10 mouse cellular contexts compared by ENCODE assay signal in genomic region chr8:125513935-125514334, GRCm38 (mm10). TPM values are rescaled to one million over a fixed set of nuclear protein-coding genes. Genes with fewer than 3 reads are reported as not detected.
A peak's percentile ranks its signal among the peaks of the same experiment; 100 is the strongest.
DNase-seq lines count a peak whose midpoint lies in the region; ATAC-seq and TF ChIP-seq lines count a peak whose summit lies in the region.
"Had no signal": no experiment of that assay in that cellular context is flagged by ENCODE, and none has a peak within 500 bp of the region (broad histone marks: within the 10 kb centered on the region; RNA-seq: fewer than 3 reads in every experiment).

No protein-coding gene starts in this region.

- H3K27ac ChIP-seq in gastrocnemius, adult 2 months = peak overlapping the region; percentile 73
- peak overlapping the region; percentile 34 for H3K27ac ChIP-seq in embryonic facial prominence, embryonic 13.5 days
- H3K27ac ChIP-seq in midbrain, embryonic 10.5 days (replicated peaks) = peak overlapping the region; percentile 77

- intact Hi-C loops in gastrocnemius, adult 2 months (cut with DNase I) = no loop called here

- WGBS in embryonic facial prominence, embryonic 13.5 days = 28% methylated on average over 5 of the region's 5 CpGs
- WGBS in midbrain, embryonic 10.5 days = 22% methylated on average over 5 of the region's 5 CpGs

- no peaks in the 10 kb centered on the region for H3K36me3 ChIP-seq in embryonic facial prominence, embryonic 13.5 days
- H3K36me3 ChIP-seq in midbrain, embryonic 10.5 days = no peaks in the 10 kb centered on the region

- no peak overlapping the region for H3K9ac ChIP-seq in embryonic facial prominence, embryonic 13.5 days

- no peaks in the 10 kb centered on the region for H3K9me3 ChIP-seq in embryonic facial prominence, embryonic 13.5 days
- no peaks in the 10 kb centered on the region for H3K9me3 ChIP-seq in midbrain, embryonic 10.5 days (replicated peaks)

- no peak for TF ChIP-seq CTCF in gastrocnemius, adult 2 months (IDR thresholded peaks at IDR 0.05)

- H3K4me1 ChIP-seq in embryonic facial prominence, embryonic 13.5 days = peaks cover 55% of the 10 kb centered on the region
- peaks cover 87% of the 10 kb centered on the region for H3K4me1 ChIP-seq in midbrain, embryonic 10.5 days

- peaks cover 8% of the 10 kb centered on the region; the same call in 1 of the 2 replicates for H3K27me3 ChIP-seq in embryonic facial prominence, embryonic 13.5 days
- no peaks in the 10 kb centered on the region for H3K27me3 ChIP-seq in midbrain, embryonic 10.5 days (ENCODE audit: low read depth, poor library complexity, severe bottlenecking)

- no peak for DNase-seq in gastrocnemius, adult 2 months
- no peak for DNase-seq in gastrocnemius, postnatal 4 days (ENCODE audit: low spot score in 2 of 2)
- peak; percentile 48 for DNase-seq in heart, postnatal 4 days
- peak; percentile 40 for DNase-seq in midbrain, embryonic 10.5 days (ENCODE audit: low spot score)
- no peak for DNase-seq in spleen, postnatal 4 days (ENCODE audit: low spot score in 2 of 2)
- DNase-seq in ovary, postnatal 10 days (ENCODE audit: low spot score) = no peak
- no peak for DNase-seq in adrenal gland, postnatal 4 days (ENCODE audit: low spot score in 2 of 2)
- DNase-seq: cerebellum, adult 8-10 months; left cerebral cortex, postnatal 4 days had no signal

- no peak overlapping the region for H3K4me3 ChIP-seq in gastrocnemius, adult 2 months
- H3K4me3 ChIP-seq in embryonic facial prominence, embryonic 13.5 days = no peak overlapping the region
- H3K4me3 ChIP-seq in midbrain, embryonic 10.5 days = no peak overlapping the region

- H3K4me2 ChIP-seq in embryonic facial prominence, embryonic 13.5 days = no peak overlapping the region

- ATAC-seq in embryonic facial prominence, embryonic 13.5 days (ENCODE audit: insufficient number of reproducible peaks, insufficient read depth, low FRiP score, low TSS enrichment, low read depth) = no peak

RNA-seq across cellular contexts. Expression of gene Sipa1l2, which starts 55.7 kb away (rescaled TPM):
- 10 to 100 TPM in 1 of 2 experiments, 1 to 10 TPM in 1; 4.5 to 10.8 TPM for total RNA-seq in gastrocnemius, adult 2 months (2021)
- total RNA-seq in gastrocnemius, postnatal 4 days (2021) = 10 to 100 TPM; 24.2 to 27.5 TPM
- polyA plus RNA-seq in embryonic facial prominence, embryonic 13.5 days (2015; fragmentation: Nextera tagmentation; extraction: Ambion mirVana) = 17.9 and 18.0 TPM in 2 replicates
- 10 to 100 TPM; 70.1 to 72.6 TPM for total RNA-seq in heart, postnatal 4 days (2021)
- 14.8 and 21.9 TPM in 2 replicates for polyA plus RNA-seq in midbrain, embryonic 10.5 days (2016; fragmentation: Nextera tagmentation; extraction: Ambion mirVana)
- 10 to 100 TPM; 47.6 to 52.7 TPM for total RNA-seq in adrenal gland, postnatal 4 days (2021)

Comparison
In these comparisons a context has a peak if more than half of its experiments do, and no peak if none do; other contexts are left out.
1. DNase-seq: peak in heart, postnatal 4 days (single experiment) and midbrain, embryonic 10.5 days (single experiment); none in gastrocnemius, adult 2 months (single experiment), gastrocnemius, postnatal 4 days (0 of 2), spleen, postnatal 4 days (0 of 2), ovary, postnatal 10 days (single experiment) and adrenal gland, postnatal 4 days (0 of 2).
2. Peak in every context shown above with its lines, with median percentiles within 50 percentile points of each other: H3K27ac ChIP-seq.